Mouse (Mus musculus) brain, adult 2 months (tissue): ENCODE data around the gene Prss37.

Experiments used
- DNase-seq: peaks from one replicate; pipeline ENCODE4 v3.0.0; 2011; ENCODE audit warnings: low read depth, low spot score

The Prss37 gene

DNA sequence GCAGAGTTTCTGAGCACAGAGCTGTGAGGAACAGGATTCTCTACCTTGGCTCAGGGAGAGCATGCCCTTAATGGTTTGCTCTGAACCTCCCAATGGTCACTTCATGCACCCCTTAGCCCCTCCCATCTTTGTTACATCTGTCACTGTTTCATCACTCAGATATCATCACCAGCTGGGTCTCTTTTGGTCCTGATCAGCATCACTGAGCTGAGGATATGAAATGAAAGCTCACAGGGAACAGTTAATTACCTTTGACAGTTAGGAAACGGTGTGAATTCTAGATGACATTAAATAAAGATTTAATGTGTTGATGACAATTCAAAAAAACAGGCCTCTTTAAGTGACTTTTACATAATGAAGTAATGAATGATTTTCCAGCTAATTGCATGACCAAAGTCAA lies at the start of gene Prss37:
Prss37 (minus strand) TSS at position 101 of the 400 bp plus-strand sequence.
- DNase-seq, result no peak

DNA sequence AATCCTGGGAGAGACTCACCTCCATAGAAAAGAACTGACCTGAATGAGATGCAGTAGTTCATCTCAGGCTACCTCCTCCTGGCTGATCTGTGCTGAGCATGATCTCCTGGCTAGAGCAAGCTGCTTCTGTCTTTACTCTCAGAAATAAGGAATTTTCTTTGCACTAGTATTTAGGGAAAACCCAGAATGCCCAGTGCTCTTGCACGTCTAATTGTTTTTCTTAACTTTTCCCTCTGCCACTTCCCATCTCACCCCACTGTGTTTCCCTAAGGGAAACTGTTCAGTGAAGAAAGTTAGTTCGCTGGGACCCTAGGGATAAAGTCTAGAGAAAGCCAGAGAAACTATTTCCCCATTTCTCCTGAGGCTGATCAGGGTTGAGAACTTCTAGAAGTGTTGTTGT lies 35.6 kb upstream of the Prss37 start, which contains the start of gene Olfr461:
Olfr461 (minus strand) TSS at position 101 of the 400 bp plus-strand sequence.
- no peak for DNase-seq

DNA sequence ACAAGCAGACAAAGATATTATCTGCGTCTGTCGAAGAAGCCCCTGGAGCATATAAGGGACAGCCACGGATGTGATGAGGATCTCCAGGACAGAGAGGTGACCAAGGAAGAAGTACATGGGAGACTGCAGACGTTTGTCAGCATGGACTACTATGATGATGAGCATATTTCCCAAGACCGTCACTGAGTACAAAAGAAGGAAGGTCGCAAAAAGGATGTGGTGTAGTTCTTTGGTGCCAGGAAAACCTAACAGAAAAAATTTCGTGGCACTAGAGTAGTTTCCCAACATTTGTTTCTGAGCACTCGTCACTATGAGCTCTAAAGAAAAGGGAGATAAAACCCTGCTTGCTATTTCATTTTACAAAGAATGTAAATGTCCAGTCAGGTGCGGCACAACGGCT lies 25.4 kb upstream of the Prss37 start:
- no peak for DNase-seq

DNA sequence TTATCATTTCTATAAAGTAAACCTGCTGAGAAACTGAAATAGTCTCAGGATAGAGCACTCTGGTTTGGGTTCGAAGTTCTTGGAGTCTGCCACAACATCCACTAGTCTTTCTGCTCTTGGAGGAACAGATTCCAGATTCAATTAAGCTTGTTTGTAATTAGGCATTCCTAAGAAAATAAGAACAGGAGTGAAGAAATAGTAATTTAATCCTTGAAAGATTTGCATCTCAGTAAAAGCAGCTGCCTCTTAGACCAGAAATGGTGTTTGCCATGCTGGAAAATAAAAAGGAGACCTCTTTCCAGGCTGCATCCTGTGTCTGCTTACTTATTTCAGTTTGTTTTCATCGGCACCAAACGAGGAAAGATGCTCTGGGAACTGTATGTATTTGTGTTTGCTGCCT lies 26.1 kb downstream of the Prss37 start, which contains the start of gene Tas2r108:
Tas2r108 (plus strand) TSS at position 301 of the 400 bp plus-strand sequence.
- no peak for DNase-seq

DNA sequence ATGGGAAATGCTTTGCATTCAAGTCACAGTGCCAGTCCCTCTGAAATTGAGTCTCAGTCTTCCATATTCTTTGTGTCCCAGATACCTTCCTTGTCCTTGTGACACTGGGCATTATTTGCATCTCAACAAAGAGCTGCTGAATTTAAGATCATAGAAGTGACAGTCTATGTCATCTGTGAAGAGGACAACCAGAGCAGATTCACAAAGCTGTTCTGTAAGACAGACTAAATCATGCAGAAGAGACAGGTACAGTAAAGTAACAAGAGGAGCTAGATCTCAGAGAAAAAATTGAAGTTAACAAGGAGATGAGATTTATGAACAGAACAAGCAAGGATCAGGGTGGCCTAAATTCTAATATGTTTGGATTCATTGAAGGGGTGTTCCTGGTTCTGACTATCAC lies 28.4 kb downstream of the Prss37 start, which contains the start of gene Tas2r137:
Tas2r137 (plus strand) TSS at position 301 of the 400 bp plus-strand sequence.
- no peak for DNase-seq

DNA sequence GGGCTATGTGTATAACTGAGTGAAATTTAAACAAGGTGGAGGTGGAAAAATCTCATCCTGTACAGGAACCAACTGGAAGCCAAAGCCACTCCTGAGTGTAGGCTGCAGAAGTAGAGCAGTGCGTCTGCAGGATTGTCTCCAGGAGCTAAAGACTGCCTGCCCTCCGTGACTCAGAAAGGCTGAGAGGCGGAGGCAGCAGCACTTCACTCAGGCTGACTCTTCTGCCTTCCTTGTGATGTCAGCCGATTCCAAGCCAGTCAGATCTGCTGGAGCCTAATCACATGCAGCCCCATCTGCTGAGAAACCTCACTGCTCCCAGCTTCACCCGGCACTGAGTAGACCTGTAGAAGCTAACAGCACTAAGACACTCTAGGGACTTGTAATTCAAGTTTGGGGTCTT lies 37.0 kb downstream of the Prss37 start:
- DNase-seq, result peak; percentile 73

DNA sequence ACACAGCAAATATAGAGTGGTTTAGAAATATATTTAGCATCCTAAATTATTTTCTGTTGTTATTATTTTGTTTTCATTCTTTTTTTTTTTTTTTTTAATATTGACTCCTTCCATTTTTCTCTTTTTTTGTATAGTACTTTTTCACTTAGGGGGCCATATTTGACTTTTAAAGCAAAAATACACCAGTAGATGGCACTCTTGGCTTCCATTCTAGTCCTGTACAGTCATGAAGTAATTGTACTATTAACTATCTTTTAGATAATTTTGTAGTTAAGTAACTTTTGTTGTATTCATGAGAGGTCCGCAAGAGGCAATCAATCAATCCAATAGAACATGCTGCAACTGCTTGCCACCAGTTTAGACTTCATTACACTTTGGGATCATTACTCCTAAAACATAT lies 39.6 kb downstream of the Prss37 start:
- peak; percentile 40 for DNase-seq

DNA sequence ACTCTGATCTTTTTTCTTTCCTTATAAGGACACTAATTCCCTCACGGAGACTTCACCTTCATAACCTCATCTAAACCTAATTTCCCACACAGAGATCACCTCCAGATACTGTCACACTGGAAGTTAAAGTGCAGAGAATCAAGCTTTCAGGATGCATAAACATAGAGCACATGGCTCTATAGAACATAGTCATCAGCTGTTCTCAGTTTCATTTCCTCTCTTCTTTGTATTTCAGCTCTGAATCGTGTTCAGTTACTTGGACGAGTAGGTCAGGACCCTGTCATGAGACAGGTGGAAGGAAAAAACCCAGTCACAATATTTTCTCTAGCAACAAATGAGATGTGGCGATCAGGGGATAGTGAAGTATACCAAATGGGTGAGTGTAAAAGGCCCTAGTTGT lies 43.2 kb downstream of the Prss37 start:
- no peak for DNase-seq

DNA sequence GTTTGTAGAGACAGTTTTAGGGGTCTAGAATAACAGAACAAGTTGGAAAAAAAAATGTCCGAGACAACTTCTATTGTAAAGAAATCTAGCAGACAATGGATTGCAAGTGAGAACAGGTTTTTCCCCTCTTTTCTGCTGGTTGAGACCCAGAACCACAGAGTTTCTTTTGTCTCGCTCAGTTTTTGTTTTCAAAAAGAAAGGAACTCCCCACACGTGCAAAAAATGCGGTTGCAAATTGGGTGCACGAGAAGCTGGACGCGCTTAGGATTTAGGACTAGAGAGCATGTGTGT lies 47.6 kb downstream of the Prss37 start:
- no peak for DNase-seq

DNA sequence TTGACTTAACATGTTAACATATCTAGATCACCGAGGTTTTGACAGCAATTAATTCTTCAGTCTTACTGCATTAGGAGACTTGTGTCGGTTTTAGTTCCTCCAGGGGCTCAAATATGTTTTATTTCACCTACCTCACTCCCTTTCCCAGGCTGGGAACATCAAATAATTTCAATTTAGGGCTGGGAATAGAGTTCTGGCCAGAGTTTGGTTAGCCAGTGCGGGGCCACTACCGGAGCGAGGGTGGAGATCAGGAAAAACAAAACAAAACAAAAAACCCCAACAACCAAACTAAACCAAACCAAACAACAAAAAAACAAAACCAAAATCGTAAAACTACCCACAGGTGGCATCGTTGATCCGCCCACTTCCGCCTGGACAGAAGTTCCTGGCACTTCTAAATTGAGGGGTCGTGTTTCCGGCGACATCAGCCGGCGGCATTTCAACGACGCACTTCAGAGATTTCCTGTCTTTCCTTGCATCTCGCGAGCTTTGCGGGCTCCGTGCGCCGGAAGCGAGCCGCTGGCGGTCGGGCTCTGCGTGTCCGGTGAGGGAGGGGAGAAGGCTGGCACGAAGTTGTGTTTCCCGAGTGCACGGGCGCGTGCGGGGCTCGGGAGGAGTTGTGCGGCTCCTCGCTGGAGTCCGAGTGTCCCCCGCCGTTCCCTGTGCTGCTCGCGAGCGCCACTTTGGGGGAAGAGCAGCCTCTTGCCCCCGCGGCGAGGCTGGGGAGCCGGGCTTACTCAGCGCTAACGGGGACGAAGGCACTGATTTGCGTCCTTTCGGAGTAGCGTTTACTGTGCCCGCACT lies 48.2 kb downstream of the Prss37 start, which contains the start of gene Ssbp1:
Ssbp1 (plus strand) TSS at position 437 of the 804 bp plus-strand sequence.
- peak; percentile 98 for DNase-seq

DNA sequence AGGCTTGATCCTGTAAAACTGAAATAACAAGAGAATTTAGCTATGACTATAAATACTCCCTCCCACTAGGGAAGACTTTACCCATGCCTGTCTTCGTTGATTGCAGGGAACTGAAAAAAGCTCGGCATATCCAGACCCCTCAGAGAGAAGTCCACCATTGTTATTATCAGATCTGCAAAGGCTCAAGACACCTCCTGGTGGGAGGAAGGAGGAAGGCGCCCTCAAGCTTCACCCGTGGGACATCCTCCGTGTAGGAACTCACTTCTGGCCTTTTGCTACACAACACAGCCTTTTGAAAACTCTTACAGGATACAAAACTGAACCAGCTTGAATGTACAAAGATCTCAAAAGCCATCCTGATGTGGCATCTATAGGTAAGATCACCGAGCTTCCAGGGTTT lies 53.6 kb downstream of the Prss37 start:
- DNase-seq, result no peak
